Mouse (Mus musculus): ENCODE results near the gene Ints1.

Ints1 gene

DNA sequence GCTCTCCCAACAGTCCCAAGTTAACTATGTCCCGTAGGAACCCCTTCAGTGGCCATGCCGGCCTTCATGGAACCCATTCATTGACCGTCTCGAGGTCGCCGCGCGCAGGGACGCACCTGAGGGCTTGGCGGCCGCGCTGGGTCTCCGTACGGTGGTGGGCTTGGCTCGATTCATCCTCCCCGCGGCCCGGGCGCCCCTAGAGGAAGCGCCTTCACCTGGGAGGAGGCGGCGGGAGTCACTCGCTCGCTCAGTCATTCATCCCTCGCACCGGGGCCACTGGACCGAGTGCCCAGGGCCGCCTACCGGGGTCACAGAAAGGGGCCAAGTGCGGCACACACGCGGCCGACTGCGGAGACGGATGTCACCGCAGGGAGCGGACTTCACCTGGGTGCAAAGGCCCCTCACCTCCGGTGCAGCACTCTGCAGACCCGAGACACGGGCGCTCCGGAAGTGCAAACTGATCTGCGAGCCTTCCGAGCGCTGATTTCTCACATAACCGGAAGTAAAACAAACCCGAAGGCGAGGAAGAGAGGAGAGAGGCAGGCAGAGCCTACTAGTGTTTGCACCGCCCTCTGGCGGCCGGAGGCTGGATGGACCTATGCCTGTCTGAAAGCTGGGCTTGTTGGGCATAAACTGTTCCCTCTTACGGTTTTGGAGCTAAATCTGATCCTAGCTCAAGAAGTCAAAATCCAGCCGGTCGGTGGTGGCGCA is at the start of gene Ints1:
Ints1 (minus strand) TSS at position 459 of the 711 bp plus-strand sequence.
- peak; percentile 94 to 96 for DNase-seq (ENCODE audit: low spot score in 2 of 2)

DNA sequence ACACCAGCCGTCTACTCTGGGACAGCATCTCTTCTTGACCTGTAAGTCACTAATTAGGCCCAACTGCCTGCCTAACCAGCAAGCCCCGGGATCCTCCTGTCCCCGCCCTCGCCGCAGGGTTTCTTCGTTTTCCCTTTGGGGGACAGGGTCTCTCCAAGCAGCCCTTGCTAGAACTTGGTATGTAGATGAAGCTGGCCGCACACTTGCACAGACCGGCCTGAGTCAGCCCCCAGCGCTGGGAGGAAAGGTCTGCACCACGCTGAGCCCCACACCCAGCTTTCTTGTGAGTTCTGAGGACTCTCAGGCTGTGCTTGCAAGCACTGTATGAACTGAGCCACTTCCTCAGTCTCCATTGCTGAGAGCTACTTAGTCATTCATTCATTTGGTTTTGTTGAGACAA is 49.1 kb upstream of the Ints1 start:
- DNase-seq (ENCODE audit: low spot score in 2 of 2), result no peak

DNA sequence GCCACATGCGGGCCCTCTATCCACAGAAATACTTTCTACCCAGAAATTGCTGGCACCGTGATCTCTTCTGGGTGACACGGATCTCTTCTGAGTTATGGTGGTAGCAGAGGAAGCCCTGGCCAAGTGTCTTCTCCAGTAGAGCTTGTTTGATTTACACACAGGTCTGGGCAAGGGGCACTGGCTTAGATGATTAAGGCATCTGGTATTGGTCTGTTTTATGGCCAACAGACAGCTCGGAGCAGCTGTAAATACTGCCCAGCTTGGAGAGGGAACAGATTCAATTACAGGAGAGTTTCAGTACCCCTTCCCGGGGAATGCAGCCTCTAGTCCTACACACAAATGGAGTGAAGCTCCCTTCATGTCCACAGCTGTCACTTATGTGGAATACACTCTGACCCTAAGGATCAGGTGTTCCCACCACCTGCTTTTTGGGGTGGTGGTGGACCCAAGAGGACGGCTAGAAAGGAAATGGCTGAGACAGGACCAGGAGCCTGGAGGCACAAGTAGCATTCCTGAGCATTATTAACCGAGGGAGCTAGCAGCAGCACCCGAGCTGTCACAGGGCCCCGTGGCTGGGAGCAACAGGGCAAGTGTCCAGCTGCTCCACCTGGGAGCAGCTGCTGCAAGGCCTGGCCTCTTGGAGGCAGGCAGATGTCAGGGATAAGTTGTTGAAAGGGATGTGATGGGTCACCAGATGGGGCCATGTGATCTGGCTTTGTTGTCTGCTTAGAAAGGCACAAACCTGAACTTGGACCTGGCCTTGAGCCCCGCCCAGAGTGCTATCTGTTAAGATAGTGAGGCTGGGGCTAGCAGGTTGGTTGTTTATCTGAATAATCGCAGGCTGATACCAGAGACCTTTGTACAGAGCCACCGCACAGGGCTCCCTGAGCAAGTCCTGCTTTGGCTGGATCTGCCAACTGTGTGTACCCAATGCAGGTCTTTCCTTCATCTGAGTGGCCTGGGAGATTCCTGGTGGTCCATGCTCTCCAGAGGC is 46.3 kb upstream of the Ints1 start:
- no peak for DNase-seq (ENCODE audit: low spot score in 2 of 2)

DNA sequence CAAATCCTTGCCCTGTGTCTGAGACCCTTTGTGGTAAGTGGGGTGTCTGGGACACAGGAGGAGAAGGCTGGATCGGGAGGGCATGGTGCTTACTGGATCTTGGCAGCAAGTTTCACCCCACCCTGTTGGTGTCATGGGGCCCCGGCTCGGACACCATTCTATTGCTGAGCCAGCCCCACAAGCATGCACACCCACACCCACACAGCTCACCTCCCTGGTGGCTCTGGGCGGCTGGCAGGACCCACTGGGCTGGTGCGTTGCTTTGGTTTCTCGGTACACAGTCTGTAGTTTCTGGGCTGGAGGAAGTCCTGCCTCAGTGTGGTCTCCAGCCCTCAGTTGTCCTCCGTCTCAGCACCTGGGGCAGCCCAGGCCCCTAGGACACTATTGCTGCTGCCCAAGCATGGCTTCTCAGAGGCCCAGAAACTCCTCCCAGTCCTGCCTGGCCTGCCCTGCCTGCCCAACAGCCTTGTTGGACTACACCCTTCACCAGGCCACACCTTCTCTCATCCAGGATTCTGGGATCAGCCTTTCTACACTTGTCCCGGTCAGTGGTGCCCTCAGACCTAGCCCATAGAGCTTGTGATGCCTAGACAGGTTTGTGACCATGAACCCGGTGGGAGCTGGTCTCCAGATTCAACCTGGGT is 44.2 kb upstream of the Ints1 start, which contains the start of gene Tmem184a:
Tmem184a (minus strand) TSS at position 380 of the 644 bp plus-strand sequence.
- no peak for DNase-seq (ENCODE audit: low spot score in 2 of 2)

DNA sequence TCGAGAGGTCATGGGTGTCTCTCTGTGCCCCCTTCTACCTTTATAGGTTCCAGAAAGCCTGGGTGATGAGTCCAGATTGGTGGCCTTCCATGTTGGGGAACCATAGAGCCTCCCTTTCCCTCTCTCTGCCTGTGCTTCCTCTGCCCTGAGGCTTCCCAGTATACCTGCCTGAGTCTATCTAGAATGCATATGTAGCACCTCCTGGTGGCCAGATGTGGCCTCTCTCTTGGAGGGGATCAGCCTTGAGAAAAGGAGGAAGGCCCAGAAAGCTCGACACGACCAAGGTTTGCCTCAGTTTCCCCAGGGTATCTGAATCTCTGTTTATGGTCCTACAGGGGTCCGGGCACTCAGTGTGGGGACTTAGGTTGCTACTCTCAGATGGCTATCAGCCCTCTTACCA is 43.3 kb upstream of the Ints1 start:
- no peak for DNase-seq (ENCODE audit: low spot score in 2 of 2)

DNA sequence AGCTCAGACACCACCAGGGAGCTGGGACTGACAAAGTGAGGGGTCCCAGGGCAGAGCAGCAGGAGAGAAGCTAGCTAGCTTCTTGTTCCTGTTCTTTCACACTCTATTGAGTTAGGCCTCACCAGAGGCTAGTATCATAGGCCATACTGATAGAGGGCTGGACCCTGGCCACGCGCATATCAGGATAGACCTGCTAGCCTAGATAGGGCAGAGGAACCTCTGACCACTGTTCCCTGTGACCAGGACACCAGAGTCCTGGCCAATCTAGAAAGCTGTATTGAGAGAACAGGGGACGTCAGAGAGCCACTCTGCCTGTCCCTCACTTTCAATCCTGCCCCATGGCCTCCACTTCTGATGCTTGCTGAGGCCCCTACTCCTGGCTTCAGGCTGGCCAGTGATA is 42.6 kb upstream of the Ints1 start:
- DNase-seq (ENCODE audit: low spot score in 2 of 2), result no peak

DNA sequence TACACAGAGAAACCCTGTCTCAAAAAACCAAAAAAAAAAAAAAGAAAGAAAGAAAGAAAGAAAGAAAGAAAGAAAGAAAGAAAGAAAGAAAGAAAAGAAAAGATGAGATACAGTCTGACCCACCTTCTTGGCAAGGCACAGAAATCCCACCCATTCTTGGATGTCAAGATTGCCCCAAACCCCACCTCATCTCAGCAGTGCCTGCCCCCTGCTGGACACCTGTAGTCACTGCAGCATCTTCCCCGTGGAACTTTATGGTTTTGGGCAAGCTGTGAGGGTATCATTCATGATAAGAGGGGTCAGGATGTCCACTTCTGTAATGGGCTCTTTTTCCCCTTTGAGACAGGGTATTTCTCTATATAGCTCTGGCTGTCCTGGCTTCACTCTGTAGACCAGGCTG is 41.8 kb upstream of the Ints1 start:
- DNase-seq (ENCODE audit: low spot score in 2 of 2), result no peak

DNA sequence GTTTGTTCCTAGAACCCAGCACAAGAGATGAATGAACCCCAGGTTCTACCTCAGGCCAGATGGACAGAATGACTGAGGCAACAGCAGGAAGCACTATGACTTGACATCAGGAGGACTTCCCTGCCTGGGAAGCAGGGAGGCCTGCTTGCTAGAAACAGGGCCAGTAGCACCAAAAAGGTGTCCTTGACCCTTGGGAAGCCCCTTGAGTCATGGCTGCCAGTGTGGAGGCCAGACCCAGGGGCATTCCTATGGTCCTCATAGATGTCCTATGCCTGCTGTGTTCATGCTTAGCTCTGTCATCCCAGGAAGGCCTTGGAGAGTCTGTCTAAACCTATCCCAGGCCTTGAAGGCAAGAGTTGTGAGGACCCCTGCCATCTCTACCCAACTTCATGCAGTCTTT is 41.0 kb upstream of the Ints1 start:
- DNase-seq (ENCODE audit: low spot score in 2 of 2), result no peak

DNA sequence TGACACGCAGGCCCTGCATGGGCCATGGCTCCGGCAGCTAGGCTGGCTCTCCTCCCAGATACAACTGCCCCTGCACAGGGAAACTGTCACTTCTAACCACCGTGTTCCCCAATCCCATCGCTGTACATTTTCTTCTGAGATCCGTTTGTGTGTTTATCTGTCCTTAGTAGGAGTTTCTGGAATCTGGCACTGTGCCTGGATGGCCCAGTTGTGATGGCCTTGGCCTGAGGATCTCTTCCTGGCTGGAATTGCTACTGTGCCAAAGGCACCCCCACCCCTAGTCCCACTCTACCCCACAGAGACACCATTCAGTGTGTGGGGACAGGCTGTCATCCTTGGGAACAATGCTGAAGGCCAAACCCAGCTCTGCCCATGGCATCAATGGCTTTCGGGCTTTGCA is 40.5 kb upstream of the Ints1 start:
- DNase-seq (ENCODE audit: low spot score in 2 of 2), result no peak

DNA sequence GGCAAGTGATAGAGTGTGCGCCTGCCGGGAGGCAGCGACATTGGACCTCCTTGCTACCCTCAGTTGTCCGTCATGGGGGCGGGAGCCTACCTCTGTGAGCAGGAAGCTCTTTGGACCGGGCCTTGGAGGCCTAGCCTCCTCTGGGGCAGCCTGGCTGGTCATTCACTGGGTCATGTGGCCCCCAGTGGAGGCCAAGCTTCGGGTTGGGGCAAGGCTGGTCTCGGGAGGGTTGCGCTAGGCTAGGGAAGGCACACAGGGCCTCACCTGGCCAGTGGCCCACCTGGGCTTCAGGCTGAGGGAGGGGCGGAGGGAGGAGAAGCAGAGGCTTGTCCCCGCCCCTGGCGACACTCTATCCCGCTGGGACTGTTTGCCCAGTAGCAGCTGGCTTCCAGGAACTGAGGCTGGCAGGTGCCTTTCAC is 38.5 kb upstream of the Ints1 start:
- no peak for DNase-seq (ENCODE audit: low spot score in 2 of 2)

DNA sequence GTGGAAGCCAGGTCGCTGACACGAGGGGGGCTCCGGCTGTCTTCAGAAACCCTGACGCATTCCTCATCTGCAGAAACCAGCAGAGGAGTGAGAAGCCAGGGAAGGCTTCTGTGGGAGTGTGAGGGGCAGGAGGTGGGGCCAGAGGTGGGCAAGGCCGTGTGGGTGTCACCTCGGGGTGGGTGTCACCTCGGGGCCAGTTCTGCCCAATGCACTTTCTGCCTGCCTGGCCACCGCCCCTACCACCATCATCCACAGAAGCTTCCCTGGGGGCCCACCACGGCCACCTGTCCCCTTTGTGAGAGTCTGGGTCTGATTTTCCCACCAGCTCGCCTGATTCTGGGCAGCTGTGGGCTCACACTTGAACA is 37.6 kb upstream of the Ints1 start:
- no peak for DNase-seq (ENCODE audit: low spot score in 2 of 2)

DNA sequence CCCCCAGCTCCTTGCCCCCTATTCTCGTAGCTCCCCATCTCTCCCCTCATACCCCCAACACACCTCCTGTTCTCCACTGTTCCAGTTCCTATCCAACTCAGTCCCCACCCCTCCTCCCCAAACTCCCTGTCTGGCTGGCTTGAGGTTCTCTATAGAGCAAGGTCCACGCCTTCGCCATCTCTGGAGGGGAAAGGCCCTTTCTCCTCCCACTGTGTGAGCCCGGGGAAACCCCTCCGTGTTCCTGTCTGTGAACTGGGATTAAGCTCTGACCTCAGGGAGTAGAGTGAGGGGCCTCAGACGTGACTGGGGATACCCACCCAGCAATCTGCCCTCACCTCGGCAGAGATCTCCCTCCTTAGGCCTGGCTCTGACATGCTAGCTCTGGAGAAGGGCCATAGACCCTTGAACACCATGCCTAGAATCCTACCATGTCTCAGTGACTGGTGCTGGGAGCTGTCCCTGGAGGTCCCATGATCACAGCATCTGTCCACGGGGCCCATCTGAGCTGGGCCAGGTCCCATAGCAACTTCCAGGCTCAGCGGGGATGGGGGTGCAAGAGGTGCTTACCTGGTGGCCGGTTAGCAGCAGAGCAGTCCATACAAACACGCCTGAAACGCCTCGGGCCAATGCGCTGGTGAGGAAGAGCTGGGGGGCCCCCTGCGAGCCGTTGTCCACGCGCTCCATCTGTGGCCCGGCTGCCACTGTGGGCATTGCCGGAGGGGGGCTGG is 37.1 kb upstream of the Ints1 start:
- DNase-seq (ENCODE audit: low spot score in 2 of 2), result no peak

DNA sequence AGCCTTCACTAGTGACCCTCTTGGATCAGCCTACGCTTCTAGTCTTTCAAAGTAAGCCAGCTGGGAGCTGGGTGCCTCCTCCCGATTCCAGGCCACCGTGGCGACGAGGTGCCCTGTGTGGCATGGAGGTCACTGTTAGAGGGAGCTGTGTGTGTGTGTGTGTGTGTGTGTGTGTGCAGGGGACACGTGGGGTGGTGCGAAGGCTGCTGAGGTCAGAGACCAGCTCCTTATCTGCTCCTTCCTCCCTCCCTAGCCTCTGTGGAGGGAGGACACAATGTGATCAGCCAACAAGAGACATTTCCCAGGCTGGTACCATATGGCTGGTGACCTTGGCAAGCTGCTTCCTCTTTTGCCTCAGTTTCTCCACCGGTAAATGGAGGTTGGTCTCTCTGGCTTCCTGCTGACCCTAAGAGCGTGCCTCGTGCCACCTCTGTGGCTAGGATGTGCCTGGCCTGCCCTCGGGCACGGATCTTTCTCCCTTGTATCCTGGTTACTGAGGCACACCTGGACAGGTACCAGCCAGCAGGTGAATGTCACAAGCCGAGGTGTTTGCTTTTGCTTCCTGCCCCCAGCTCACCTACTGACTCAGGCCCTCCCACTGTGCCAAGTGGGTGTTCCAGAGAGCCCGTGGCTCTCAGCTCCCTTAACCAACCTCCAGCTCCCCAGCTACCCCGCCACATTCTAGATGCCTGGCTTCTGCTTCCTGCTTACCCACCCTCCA is 36.4 kb upstream of the Ints1 start:
- no peak for DNase-seq (ENCODE audit: low spot score in 2 of 2)

DNA sequence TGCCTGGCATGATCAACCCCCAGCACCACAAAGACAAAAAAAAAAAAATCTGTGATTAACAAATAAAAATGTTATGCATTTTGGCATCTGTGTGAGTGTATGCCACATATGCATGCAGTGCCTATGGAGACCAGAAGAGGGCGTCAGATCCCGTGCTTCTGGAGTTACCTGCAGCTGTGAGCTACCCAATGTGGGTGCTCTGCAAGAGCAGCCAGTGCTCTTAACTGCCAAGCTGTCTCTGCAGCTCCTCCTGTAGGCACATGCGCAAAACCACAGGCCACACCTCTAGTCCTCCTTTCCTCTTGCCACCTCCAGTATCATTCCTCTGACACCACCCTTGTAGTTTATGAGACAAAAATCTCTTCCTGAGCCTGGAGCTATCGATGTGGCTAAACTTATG is 33.9 kb upstream of the Ints1 start:
- no peak for DNase-seq (ENCODE audit: low spot score in 2 of 2)

DNA sequence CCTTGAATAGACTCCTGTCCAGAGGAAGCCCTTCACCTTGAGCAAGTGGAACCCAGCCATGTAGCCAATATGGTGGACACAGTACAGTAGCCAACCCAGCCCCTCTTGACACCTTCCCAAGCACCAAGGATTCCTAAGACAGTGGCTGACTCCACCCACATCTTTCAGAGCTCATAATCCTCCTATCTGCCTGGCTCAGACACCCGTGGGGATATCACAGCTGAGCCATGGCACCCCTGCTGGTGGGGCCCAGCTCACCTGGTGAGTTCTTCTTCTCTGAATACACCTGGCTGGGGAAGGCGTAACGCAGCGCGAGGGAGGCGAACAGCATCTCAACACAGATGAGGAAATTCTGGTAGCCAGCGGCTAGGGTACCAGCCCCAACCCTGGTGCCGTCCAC is 30.4 kb upstream of the Ints1 start:
- no peak for DNase-seq (ENCODE audit: low spot score in 2 of 2)

DNA sequence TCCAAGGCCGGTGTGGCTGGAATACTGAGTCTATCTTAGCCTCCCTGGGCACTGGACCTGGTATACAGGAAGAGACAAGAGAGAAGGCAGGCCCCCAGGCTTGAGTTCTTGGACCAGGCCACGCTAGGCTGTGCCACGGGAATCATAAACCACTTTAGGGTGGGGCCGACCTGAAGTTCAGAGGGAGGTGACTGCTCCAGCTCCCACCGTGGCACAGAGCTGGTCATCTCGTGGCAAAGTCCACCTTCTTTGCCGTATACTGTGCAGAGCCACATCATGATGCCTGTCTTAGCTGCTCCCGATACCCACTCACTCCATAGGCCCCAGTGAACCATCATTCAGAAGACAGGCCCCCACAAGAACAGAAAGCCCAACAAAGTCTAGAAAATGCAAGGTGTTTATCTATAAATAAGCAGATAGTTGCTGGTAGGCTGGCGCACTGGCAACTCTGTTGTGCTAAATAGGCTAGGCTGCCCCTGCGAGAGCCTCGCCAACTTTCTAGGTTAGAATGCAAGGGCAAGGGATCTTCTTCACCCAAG is 29.2 kb upstream of the Ints1 start:
- DNase-seq (ENCODE audit: low spot score in 2 of 2), result no peak

DNA sequence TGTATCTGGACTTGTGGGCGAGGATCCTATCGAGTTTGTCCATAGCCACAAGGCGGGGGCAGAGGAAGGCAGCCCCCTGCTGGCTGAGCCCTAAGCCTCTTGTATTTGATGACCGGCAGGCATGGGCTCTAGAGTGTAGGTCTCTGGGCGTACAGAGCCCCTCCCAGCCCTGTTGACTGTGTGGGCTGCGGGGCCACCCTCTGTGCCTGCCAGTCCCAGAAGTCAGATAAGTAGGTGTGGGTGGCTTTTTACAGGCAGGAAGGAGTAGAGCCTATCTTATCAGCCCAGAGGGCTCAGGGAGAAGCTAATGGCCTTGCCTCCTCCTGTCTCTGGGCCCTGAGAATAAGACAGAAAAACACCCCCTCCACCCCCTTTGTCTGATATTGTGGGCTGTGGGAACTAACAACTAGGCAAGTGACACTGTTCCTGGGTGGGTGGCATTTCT is 28.7 kb upstream of the Ints1 start:
- no peak for DNase-seq (ENCODE audit: low spot score in 2 of 2)

DNA sequence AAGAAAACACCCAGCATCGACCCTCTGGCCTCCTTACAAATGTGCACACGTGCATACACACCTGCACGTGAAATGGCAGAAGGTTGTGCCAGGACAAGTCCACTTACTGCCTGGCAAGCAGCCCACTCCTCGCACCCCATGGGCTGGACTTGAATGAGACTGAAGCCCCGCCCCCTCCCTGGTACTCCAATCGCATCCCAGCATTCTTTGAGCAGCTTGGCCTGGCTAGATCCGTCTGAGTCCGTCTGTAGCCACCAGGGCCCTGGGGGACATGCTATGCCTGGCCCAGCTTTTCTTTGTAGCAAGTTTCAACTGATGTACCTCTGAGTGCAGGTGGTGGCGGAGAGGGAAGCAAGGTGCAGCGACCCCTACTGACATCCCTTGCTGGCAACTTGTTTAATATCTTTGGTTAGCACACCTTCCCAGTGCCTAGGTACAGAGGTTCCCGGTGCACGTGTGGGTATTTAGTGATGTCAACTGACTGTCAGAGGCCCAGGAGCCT is 28.2 kb upstream of the Ints1 start:
- DNase-seq (ENCODE audit: low spot score in 2 of 2), result no peak

DNA sequence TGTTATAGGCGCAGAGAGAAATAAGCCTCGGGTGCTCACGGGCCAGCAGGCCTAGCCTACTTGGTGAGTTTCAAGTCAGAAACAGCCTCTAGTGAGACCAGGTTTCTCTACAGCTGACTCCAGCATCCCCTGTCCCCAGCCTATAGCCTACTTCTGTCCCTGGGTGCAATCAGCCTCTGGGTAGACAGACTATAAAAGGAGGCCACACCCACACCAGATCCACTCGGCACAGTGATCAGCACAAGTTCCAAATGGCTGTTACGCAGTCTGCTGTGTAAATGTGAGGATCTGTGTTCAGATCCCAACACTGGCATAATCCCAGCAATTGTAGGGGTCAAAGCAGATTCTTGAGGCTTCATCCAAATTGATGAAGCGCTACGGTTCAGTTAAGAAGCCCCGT is 27.7 kb upstream of the Ints1 start:
- no peak for DNase-seq (ENCODE audit: low spot score in 2 of 2)

DNA sequence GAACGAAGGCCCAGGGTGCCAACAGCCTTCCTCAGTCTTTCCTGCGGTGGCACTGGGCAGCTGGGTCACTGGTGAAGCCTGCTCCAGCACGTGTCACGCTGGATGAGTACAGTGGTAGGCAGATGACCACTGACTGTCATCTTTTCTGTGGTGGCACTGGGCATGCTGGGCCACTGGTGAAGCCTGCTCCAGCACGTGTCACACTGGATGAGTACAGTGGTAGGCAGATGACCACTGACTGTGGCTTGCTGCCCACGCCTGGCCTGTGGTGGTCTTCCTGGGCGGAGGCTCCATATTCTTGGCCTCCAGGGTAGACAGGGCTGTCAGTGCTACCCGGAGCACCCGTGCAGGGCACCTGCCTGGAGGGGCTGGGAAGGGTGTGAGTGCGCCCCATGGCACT is 26.4 kb upstream of the Ints1 start:
- DNase-seq (ENCODE audit: low spot score in 2 of 2), result no peak

DNA sequence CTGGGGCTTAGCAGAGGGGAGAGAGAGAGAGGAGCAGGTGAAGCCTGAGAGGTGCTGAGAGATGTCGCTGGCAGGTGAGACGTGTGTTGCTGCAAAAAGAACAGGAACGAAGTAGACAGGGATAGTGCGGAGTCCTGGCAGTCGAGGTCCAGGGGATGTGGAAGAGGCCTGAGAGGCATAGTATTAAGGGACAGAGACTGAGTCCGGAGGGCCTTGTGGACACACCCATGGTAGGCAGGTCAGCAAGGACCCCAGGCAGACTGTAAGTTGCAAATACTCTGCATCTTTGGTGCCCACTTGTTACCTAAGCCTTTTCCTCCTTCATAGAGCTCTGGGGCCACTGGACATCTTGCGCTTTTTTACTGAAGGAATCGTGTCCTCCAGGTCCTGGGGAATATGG is 25.8 kb upstream of the Ints1 start:
- no peak for DNase-seq (ENCODE audit: low spot score in 2 of 2)

Data from right cerebral cortex, postnatal 36 days (tissue).